Mouse (Mus musculus) heart, postnatal 0 days (tissue): ENCODE data around the gene 0610009B22Rik.

Experiments
- CTCF ChIP-seq: IDR thresholded peaks from 2 replicates; pipeline ENCODE4 v1.5.1; 2016; ENCODE audit warnings: antibody characterized with exemption, control low read depth, low read depth
- EP300 ChIP-seq: IDR thresholded peaks from 2 replicates; pipeline ENCODE4 v1.6.1; 2016; ENCODE audit warnings: antibody characterized with exemption, low read depth

GRCm38 (mm10) chr11:51643202-51643601 lies 45.5 kb downstream of the 0610009B22Rik start:
- TF ChIP-seq CTCF (no peak), EP300 (no peak)
